Mouse (Mus musculus) lung, adult 18-20 months (tissue): ENCODE data around the gene Arhgap24.

Experiments
- DNase-seq, 2 experiments: peaks; one replicate each; pipeline ENCODE4 v3.0.0; 2022; ENCODE audit warnings: mixed read lengths in 2 of 2

Arhgap24 gene

GRCm38 (mm10) chr5:102481215-102482211 is at the start of gene Arhgap24:
Arhgap24 (plus strand) TSS chr5:102481391.
- DNase-seq: peak; percentile 87 to 93

GRCm38 (mm10) chr5:102434182-102434581 is 47.0 kb upstream of the Arhgap24 start:
- no peak for DNase-seq

- no peak for DNase-seq
Measured at GRCm38 (mm10) chr5:102436581-102436980, 44.6 kb upstream of the Arhgap24 start.

GRCm38 (mm10) chr5:102439119-102439877 is 41.9 kb upstream of the Arhgap24 start:
- DNase-seq: no peak

DNA sequence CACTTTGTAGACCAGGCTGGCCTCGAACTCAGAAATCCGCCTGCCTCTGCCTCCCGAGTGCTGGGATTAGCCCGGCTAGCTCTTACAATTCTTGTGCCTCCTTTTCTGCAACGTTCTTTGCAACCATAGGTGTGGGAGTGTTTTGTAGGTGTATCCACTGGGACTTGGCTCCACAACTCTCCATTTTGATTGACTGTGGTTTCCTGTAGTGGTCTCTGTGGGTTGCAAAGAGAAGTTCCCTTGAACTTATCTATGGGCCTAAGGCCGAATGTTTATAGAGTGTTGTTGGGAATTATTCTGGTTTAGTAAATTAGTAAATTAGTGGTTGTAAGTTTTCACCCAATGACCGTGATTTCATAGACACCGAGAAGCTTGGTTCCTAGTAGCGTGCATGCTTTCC is 33.8 kb upstream of the Arhgap24 start:
- DNase-seq: no peak

DNA sequence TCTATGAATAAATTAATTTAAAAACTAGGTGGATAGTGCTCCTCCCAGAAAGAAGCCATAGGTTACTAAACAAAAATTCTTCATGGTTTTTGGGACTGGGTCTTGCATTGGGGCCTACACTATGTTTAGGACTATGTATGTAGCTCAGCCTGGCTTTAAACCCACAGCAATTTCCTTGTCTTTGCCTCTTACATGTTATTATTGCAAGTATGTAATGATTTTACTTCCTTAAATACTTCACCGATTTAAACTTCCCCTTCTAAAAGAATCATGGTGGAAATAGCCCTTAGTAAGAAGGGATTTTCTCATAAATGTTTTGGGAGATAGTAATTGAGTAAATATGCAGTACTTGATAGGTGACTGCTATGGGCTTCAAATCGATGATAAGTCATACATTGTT is 30.3 kb upstream of the Arhgap24 start:
- no peak for DNase-seq

DNA sequence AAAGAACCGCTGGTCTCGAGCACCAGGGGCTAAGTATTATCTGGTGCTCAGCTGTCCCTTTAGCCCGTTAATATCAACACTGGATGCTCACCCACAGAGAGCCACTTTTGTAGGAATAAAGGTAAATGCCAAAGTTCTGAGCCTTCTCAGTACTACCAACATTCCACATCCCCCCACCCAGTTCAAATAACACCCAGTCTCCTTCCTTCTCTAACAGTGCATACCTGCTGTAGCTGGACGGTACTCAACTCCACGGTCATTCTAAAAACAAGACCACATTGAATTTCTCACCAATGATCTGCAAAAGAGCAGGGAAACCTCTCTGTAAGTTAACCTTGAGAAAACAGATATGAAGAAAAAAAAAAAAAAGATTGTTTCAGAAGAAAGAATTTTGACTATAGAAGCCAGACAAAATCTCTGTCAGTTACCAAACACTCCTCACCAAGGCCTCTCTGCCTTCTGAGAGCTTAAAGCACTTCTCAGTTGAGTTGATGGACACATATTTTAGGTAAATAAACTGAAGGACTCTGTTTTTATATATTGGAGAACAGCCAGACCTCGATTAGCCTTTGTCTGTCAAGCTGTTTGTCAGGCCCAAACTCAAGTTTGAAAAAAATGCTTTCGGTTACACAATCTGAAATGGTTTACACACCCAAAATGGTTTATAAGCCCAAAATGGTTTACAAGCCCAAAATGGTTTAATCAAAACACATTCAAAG is 29.0 kb upstream of the Arhgap24 start:
- no peak for DNase-seq

DNA sequence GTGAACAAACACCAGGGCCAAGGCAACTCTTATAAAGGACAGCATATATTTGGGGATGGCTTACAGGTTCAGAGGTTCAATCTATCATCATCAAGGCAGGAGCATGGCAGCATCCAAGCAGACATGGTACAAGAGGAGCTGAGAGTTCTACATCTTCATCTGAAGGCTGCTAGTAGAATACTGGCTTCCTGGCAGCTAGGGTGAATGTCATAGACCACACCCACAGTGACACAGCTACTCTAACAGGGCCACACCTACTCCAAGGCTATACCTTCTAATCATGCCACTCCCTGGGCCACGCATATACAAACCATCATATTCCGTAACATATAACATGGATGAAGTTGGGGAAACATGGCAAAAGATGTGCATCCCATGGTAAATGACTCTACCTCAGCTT is 27.9 kb upstream of the Arhgap24 start:
- no peak for DNase-seq

DNA sequence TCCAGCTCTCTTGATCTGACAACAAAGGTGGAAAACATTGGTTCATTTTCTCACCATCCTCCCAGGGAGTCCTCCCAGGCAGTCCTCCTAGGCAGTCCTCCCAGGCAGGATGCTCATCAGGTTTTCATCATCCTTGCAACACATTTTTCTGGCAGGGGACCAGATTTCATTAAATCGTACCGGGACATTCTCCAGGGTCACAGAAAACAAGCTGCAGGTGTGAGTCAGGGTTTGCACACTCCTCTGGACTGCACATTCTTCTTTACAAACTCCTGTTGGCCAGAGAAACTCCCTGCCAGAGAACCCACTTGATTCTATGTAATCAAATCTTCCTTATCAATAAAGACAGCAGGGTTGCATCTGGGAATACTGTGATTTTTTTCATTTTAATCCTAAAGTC is 25.9 kb upstream of the Arhgap24 start:
- no peak for DNase-seq

GRCm38 (mm10) chr5:102460452-102461197 is 20.6 kb upstream of the Arhgap24 start:
- DNase-seq: peak; percentile 49 to 74

DNA sequence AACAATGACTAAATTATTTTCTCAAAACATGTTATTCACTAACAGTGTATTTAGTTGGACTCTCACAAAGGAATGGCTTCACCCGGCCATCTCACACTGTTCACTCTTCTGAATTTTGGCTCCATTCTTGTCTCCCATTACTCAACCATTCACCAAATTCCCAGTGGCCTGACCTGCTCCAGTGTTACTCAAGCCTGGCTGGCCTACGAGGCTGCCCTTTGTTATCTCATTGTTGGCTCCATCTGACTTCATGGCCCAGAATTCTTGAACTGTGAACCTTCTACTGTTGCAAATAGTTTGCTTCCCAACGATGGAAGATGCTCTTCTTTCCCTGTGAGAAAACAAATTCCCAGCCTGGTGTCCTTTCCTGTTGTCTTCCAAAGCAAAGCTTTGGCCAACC is 18.2 kb upstream of the Arhgap24 start:
- DNase-seq: peak in 1 of 2 experiments; percentile 28

- no peak for DNase-seq
Measured at GRCm38 (mm10) chr5:102465372-102465771, 15.8 kb upstream of the Arhgap24 start.

- DNase-seq: no peak
Measured at GRCm38 (mm10) chr5:102468292-102468691, 12.9 kb upstream of the Arhgap24 start.

- no peak for DNase-seq
Measured at GRCm38 (mm10) chr5:102470284-102470683, 10.9 kb upstream of the Arhgap24 start.

DNA sequence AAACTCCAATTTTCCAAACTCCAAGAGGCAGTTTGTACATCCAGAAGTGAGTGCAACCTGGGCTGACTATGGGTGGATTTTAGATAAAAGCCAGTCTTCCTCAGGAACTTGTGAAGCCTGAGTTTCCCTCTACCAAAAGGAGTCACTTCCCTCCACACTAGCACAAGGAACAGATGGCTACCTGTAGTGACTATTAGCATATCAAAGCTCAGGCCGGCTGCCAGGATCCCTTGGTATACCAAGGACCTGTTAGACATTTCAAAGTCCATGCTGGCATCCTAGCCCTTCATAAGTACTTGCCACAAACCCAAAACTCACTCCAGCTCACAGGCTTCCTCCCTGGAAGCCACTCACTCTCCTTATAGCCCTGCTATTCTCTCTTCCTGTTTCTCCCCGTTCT is 3.1 kb upstream of the Arhgap24 start:
- no peak for DNase-seq

GRCm38 (mm10) chr5:102483285-102483975 is 2.2 kb downstream of the Arhgap24 start:
- no peak for DNase-seq

- no peak for DNase-seq
Measured at GRCm38 (mm10) chr5:102491554-102491953, 10.4 kb downstream of the Arhgap24 start.

DNA sequence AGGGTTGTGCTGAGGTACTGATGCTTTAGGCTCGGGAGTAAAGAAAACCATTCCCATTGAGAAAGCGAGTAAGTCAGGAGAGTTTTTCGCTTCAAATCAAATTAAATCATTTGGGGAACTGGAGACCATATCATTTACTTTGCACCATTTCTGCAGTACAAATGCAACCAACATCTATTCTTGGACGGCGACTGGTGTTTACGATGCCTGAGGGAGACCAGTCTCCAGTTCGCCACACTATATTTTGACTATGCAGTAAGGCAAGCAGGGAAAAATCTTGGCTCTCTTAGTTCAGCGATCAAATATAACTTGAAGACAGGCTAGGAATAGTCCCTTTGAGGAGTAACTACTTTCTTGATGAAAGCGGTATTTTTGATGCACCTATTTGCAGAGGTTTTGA is 11.0 kb downstream of the Arhgap24 start:
- DNase-seq: no peak

GRCm38 (mm10) chr5:102494827-102495226 is 13.6 kb downstream of the Arhgap24 start:
- no peak for DNase-seq

DNA sequence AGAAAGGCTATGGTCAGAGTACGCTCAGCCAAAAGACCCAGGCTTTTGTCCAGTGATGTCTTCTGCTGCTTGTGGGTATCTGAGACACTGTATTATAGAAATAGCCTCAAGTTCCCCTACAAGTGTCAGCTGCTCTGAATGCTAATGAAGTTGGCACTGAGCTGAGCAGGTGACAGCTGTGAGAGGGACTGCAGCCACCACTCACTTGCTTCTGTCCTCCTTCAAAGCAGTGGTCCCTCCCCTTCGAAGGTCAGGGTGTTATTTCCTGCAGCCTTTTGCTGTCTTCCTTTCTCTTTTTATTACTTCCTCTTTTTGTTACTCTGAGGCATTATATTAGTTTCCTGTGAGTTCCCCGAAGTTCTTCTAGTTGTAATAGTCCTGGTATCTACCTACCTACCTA is 16.0 kb downstream of the Arhgap24 start:
- DNase-seq: peak; percentile 23 to 31

DNA sequence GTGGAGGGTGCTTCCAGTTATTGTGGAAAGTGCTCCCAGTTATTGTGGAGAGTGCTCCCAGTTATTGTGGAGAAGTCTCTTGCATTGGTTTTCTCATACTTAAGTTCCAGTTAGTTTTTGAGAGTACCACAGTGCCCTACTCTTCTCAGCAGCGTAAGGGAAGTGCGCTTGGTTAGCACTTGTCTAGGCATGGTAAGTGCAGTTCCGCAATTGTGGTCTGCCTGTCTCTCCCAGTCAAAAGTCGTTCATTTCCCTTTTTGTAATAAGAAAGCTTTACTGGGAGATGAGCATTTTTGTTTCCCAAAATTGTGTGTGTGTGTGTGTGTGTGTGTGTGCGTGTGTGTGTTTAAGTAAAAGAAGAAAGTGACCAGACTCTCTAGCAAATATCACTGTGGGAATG is 17.6 kb downstream of the Arhgap24 start:
- peak; percentile 18 to 28 for DNase-seq

DNA sequence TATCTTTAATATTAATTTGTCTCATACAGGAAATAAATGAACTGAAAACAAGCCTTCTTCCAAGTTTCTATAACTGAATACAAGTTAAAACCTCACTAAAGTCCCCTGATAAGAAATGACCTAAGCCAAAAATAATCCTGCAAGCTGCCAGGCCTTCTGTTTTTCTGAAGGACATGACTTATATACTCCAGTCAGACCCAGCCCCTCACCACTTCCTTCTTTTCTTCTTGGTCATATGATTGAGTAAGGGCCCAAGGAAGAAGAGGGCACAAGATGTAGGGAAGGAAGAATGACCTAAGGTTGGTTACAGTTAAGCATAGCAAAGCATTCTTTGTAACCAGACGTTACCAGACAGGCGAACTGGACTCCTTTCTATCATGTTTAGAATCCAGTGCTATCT is 21.1 kb downstream of the Arhgap24 start:
- DNase-seq: peak in 1 of 2 experiments; percentile 10
